Mouse (Mus musculus) cerebellum, adult 2 months (tissue): ENCODE data around the gene Ngef.

Source experiments
- CTCF ChIP-seq: fragments of 200-500 bp; IDR thresholded peaks from 2 replicates; pipeline ENCODE4 v1.5.1; 2011; ENCODE audit warnings: low read depth, mild to moderate bottlenecking, control low read depth, low read length, moderate library complexity, borderline replicate concordance; ENCODE audit not compliant: insufficient read depth
- POLR2A ChIP-seq: fragments of 200-500 bp; IDR thresholded peaks from 2 replicates; pipeline ENCODE4 v1.6.1; 2011; ENCODE audit warnings: low read length, control low read depth, borderline replicate concordance; ENCODE audit not compliant: insufficient read depth

GRCm38 (mm10) chr1:87594671-87595070 is 21.0 kb upstream of the Ngef start:
- TF ChIP-seq POLR2A (no peak), CTCF (no peak)
